ENCODE assay signal across 9 mouse cellular contexts in the genomic region with DNA sequence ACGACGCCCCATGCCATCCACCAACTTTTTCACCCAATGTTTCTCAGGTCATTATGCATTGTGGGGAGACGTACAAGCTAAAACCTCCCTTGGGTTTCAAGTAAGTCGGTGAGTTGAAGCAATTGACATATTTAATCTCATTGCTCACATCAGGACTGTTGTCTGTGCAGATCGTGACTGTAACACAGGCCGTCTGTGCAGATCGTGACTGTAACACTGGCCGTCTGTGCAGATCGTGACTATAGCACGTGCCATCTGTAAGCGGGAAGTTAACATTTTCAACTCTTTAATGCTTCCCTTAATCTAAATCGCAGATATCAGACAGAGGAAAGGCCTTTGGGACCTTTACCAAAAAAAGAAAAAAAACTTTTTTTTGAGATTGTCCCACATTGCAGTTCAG. TPM values are rescaled to one million over a fixed set of nuclear protein-coding genes. Genes with fewer than 3 reads are reported as not detected.
DNase-seq lines count a peak whose midpoint lies in the region; ATAC-seq and TF ChIP-seq lines count a peak whose summit lies in the region.
"Had no signal": no experiment of that assay in that cellular context is flagged by ENCODE, and none has a peak within 500 bp of the region (broad histone marks: within the 10 kb centered on the region; RNA-seq: fewer than 3 reads in every experiment).

No protein-coding gene starts in this region.

- peaks cover 12% of the 10 kb centered on the region for H3K4me1 ChIP-seq in intestine, embryonic 14.5 days (replicated peaks; ENCODE audit: control insufficient read depth, insufficient read depth, low read length)
- H3K4me1 ChIP-seq in neural tube, embryonic 12.5 days: peaks cover 20% of the 10 kb centered on the region

- intact Hi-C loops in left cerebral cortex, adult 2 months (cut with DNase I): loop anchor here (5.0 to 10.0 kb wide), 2 partner anchors 129 to 221 kb away; a partner anchor contains a TSS

- DNase-seq in left cerebral cortex, adult 2 months (ENCODE audit: extremely low spot score in 1 of 2, low spot score in 2 of 2): no peak
- no peak for DNase-seq in left cerebral cortex, adult 18-20 months (ENCODE audit: low spot score in 2 of 2)
- peak; percentile 40 for DNase-seq in c-Kit-positive CD71-positive TER-119-positive erythroid progenitor cells, embryonic 14.5 days (ENCODE audit: low spot score)
- DNase-seq in intestine, embryonic 14.5 days (ENCODE audit: low spot score): no peak
- DNase-seq in ovary, postnatal 10 days (ENCODE audit: low spot score): no peak
- DNase-seq in adrenal gland, adult 8-10 months: no peak
- no peak for DNase-seq in testis, postnatal 14 days (ENCODE audit: low spot score)

- H3K4me2 ChIP-seq in intestine, embryonic 14.5 days (ENCODE audit: low read length): peak overlapping the region; percentile 80
- H3K4me2 ChIP-seq in neural tube, embryonic 12.5 days (replicated peaks): peak overlapping the region; percentile 67

- H3K27me3 ChIP-seq in intestine, embryonic 14.5 days (replicated peaks; ENCODE audit: control insufficient read depth, insufficient read depth, low read length): no peaks in the 10 kb centered on the region
- H3K27me3 ChIP-seq in neural tube, embryonic 12.5 days (replicated peaks): no peaks in the 10 kb centered on the region

- no peak for TF ChIP-seq CTCF in left cerebral cortex, adult 2 months (IDR thresholded peaks at IDR 0.05)

- peak overlapping the region; percentile 93 for H3K27ac ChIP-seq in left cerebral cortex, adult 2 months
- peak overlapping the region; percentile 89 for H3K27ac ChIP-seq in intestine, embryonic 14.5 days (ENCODE audit: low read depth)
- no peak overlapping the region for H3K27ac ChIP-seq in neural tube, embryonic 12.5 days

- H3K4me3 ChIP-seq in left cerebral cortex, adult 2 months: peak overlapping the region; percentile 77
- H3K4me3 ChIP-seq in intestine, embryonic 14.5 days (ENCODE audit: low read depth, low read length): peak overlapping the region; percentile 72
- peak overlapping the region; percentile 64 for H3K4me3 ChIP-seq in neural tube, embryonic 12.5 days

- WGBS in intestine, embryonic 14.5 days: 15% methylated on average over 12 of the region's 12 CpGs
- WGBS in neural tube, embryonic 12.5 days: 19% methylated on average over 12 of the region's 12 CpGs

- H3K9me3 ChIP-seq in intestine, embryonic 14.5 days (ENCODE audit: control insufficient read depth, low read length): no peaks in the 10 kb centered on the region
- H3K9me3 ChIP-seq in neural tube, embryonic 12.5 days: no peaks in the 10 kb centered on the region

- ATAC-seq in intestine, embryonic 14.5 days (replicated peaks; ENCODE audit: low FRiP score, low TSS enrichment, low read depth): no peak
- no peak for ATAC-seq in neural tube, embryonic 12.5 days (ENCODE audit: low FRiP score, low read depth)

- H3K9ac ChIP-seq in intestine, embryonic 14.5 days (ENCODE audit: low read length): peak overlapping the region; percentile 76
- H3K9ac ChIP-seq in neural tube, embryonic 12.5 days: peak overlapping the region; percentile 79

- no peaks in the 10 kb centered on the region for H3K36me3 ChIP-seq in intestine, embryonic 14.5 days (ENCODE audit: control insufficient read depth, insufficient read depth, low read length)
- H3K36me3 ChIP-seq in neural tube, embryonic 12.5 days: no peaks in the 10 kb centered on the region

RNA-seq across cellular contexts. Expression of a gene that starts 0.5 kb away (rescaled TPM):
- 100 to 1,000 TPM; 190 TPM for total RNA-seq in left cerebral cortex, adult 2 months (2021)
- 100 to 1,000 TPM; 215 to 216 TPM for total RNA-seq in left cerebral cortex, adult 18-20 months (2021)
- 482 and 487 TPM in 2 replicates for polyA plus RNA-seq in intestine, embryonic 14.5 days (2014; fragmentation: Nextera tagmentation; extraction: Ambion mirVana)
- 371 and 380 TPM in 2 replicates for polyA plus RNA-seq in neural tube, embryonic 12.5 days (2016; fragmentation: Nextera tagmentation; extraction: Ambion mirVana)
- 100 to 1,000 TPM; 239 to 338 (median 269) TPM for total RNA-seq in adrenal gland, adult 8-10 months (2022)

RNA-seq across cellular contexts. Expression of a gene that starts 0.6 kb away (rescaled TPM):
- under 1 TPM; 0.44 to 0.70 TPM for total RNA-seq in left cerebral cortex, adult 2 months (2021)
- total RNA-seq in left cerebral cortex, adult 18-20 months (2021): under 1 TPM; 0.35 to 0.94 TPM
- polyA plus RNA-seq in intestine, embryonic 14.5 days (2014; fragmentation: Nextera tagmentation; extraction: Ambion mirVana): 1.3 and 1.4 TPM in 2 replicates
- 0.29 and 0.83 TPM in 2 replicates for polyA plus RNA-seq in neural tube, embryonic 12.5 days (2016; fragmentation: Nextera tagmentation; extraction: Ambion mirVana)
- total RNA-seq in adrenal gland, adult 8-10 months (2022): under 1 TPM in 3 of 4 experiments, not detected in 1; 0.27 to 0.43 (median 0.28) TPM
- total RNA-seq: common myeloid progenitor, adult 5-6 weeks had no signal
